Mouse (Mus musculus): ENCODE measurements around the gene Tspan12. TPM values are rescaled to one million over a fixed set of nuclear protein-coding genes. Genes with fewer than 3 reads are reported as not detected.
A peak's percentile ranks its signal among the peaks of the same experiment; 100 is the strongest.

Tspan12 gene
- total RNA-seq, 2 experiments from 2014 or later = 7.1 to 15.5 TPM

DNA sequence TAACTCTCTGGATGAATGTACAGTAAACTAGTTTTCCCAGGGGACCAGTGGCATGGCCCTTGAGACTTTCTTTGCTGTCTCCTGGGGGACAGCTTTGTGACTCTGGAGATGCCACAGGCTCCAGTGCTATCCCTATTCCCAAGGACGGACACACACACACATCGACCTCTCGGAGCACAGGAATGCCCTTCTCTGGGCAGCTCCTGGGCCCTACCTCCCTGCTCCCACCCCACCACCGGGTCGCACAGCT, 1.0 kb downstream of the Tspan12 start:
- H3K4me3 ChIP-seq = peak overlapping the region; percentile 88
- no peak; the same call in 1 of the 2 replicates for TF ChIP-seq CTCF (IDR thresholded peaks at IDR 0.05)
- peak overlapping the region; percentile 93 for H3K27ac ChIP-seq
- intact Hi-C loops (cut with DNase I) = loop anchor here (5.0 kb wide), 2 partner anchors 54 to 96 kb away; partner anchors contain the start of gene Ing3
- no peak for DNase-seq

DNA sequence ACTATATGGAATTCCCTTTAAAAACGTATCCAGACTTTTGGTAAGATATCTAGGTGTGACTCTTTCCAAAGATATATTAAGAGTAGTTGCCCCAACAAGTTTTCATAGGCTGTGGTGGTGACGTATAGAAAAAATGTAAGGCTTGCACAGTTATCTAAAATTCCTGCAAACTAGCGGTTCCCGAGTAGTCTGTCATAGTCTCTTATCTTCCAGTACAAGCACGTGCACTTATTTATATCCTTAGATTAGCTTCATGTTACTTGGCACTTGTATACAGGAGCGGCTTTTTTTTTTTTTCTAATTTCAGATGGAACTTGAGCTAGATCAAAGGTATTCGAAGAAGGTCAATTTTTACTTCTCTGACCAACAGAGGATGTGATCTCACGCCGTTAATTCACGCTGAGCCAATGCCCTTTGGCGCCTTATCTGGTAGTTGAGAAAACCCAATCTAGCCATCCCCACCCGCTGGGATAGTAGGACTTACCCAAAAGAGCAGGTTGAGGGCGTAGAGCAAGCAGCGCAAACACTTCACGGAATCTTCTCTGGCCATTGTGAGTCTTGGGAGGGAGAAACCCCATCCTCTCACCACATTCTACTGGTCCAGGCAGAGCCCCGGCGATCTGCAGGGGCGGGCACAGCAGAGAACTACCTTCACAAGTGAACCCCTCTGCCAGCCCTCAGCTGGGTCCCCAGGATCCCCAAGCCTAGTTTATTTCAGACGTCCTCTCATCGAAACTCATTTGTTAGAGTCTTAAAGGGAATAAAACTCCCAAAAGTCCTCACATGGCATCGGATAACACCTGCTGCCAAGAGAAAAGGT, 1.6 kb downstream of the Tspan12 start:
- intact Hi-C loops (cut with DNase I) = loop anchor here (5.0 kb wide), 2 partner anchors 53 to 97 kb away; partner anchors contain the start of gene Ing3
- H3K27ac ChIP-seq = peak overlapping the region; percentile 93
- H3K4me3 ChIP-seq = peak overlapping the region; percentile 88
- DNase-seq = no peak
- no peak for TF ChIP-seq CTCF (IDR thresholded peaks at IDR 0.05)

DNA sequence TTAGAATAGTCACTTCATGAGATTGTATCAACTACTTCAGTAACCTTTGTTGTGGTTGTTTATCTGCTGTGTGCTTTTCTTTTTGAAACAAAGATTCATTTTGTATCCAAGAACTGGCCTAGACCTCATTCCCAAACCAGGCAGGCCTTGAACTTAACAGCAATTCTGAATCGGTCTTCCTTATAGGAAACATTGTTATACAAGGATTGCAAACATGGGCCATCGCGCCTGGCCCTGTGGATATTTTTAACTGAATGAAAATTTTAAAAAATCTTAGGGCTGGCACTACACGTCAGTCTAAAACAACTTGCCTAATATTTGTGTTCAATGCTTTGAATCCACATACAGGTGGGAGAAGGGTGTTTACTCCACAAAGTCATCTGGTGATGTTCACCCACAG, 3.5 kb downstream of the Tspan12 start:
- intact Hi-C loops (cut with DNase I) = no loop called here
- DNase-seq = no peak
- Histone ChIP-seq H3K4me3 (no peak overlapping the region), H3K27ac (no peak overlapping the region)
- no peak for TF ChIP-seq CTCF (IDR thresholded peaks at IDR 0.05)

DNA sequence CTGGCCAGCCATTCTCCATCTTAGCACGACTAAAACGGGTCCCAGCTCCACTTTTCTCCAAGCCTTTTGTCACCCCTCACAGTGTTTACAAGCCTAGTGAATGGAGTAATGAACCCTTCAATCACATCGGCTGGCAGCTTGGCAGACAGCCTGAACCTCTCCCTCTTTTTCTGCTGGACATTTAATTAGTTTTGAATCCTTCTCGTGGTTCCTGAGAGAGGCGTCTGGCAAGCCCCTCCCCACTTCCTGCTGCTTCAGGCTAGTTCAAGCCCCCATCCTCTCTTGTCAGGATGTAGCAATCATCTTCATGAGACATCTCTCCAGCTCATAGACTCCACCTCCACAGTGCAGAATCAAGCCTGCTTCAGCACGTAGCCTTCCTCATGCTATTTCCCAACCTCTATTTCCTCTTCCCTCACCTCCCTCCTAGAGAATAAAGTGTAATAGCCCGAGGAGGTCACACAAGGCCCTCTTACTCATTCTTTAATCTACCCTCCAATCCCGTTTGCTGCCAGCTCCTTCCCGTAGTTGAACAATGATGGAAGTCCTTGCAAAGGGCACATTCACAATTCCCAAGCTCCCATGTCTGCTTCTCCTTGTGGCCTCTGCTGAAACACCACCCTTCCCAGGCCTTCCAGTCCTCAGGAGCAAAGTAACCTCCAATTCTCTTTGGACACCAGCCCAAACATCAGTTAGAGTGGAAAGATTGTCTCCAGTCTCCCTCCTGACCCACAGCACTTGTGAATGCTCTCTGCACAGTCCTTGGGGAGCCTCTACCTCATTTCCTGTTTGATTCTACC, 12.1 kb downstream of the Tspan12 start:
- H3K27ac ChIP-seq = peak overlapping the region; percentile 38
- no peak for TF ChIP-seq CTCF (IDR thresholded peaks at IDR 0.05)
- DNase-seq = no peak
- intact Hi-C loops (cut with DNase I) = no loop called here
- H3K4me3 ChIP-seq = no peak overlapping the region

DNA sequence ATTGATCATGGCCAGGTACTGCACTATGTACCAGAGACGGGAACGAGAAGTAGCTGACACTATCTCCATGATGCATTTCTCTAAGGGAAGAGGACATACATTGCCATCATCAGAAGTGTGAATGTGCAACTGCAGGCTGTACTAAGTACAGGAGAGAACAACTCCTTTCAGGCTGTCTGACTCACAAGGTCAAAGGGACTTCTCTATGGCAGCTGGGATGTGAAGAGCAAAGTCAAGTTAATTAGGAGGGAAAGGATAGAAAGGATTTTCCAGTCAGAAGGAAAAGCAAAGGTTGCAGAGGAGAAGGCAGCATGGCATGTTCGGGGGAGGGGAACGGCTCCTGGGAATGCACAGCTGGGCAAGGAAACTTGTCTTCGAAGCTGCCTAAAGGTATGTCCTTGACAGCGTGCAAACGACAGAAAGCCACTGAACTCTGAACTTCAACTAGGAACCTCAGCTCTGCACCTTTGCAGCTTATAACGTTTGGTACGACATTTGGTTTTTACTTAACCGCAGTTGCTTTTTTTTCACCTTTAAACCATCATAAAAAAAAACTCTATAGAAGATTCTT, 13.0 kb downstream of the Tspan12 start:
- no peak overlapping the region for H3K27ac ChIP-seq
- no peak for DNase-seq
- no peak overlapping the region for H3K4me3 ChIP-seq
- intact Hi-C loops (cut with DNase I) = no loop called here
- TF ChIP-seq CTCF (IDR thresholded peaks at IDR 0.05) = no peak

DNA sequence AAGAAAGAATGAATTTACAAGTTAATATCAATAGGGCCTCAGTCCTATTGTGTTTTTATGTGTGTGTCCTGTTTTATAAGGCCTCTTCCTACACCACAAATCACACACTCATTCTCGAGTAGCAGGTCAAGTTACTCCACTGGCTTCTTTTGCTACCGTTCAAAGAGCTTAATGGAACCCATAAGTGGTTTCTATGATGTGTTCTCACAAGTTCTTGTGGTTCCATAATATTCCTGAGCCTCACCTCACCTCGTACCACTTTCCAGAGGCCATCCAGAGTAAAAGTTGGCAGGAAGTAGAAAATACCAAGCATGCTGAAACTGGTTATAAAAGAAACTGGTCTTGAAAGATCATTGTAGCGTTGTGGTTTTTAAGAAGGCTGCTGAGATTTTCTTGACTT, 18.8 kb downstream of the Tspan12 start:
- DNase-seq = no peak
- no peak for TF ChIP-seq CTCF (IDR thresholded peaks at IDR 0.05)
- intact Hi-C loops (cut with DNase I) = no loop called here
- no peak overlapping the region for H3K4me3 ChIP-seq
- H3K27ac ChIP-seq = no peak overlapping the region

DNA sequence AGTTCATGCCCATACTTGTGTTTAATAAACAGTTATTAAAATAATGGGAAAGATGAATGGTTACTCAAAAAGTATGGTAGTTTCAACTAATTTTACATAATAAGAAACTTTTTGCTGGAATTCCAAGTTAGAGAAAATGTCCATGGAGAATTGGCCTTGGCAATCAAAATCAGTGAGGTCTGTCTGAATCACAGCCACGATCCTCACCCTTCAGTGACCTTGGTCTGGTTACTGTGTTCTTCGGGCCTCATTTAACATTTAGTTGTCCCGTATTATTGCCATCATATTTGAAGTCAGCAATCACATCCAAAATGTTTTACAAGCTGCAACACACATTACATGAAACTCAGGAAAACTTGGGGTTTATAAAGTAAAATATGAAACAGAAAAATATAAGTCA, 20.4 kb downstream of the Tspan12 start:
- no peak for TF ChIP-seq CTCF (IDR thresholded peaks at IDR 0.05)
- DNase-seq = no peak
- intact Hi-C loops (cut with DNase I) = no loop called here
- 0 out of 2 replicates have a peak overlapping the region, but pooled peaks have one; percentile 12 for H3K27ac ChIP-seq
- H3K4me3 ChIP-seq = no peak overlapping the region

DNA sequence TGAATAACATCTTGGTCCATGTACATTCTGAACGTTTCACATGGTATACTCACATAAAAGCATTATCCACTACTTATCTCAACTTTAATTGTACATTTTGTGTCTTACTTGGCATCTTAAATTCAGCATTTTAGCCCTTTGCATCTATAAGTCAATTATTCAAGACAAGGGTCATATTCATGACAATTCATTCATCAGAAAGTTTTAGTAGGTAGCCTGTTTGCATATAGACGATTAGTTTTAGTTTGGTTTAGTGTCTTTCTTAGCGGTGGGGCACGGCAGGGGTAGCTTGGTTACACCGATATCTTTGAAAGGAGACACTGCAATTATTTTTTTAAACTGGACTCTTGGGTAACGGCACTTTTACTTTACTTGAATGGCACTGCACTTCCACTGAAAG, 21.4 kb downstream of the Tspan12 start:
- intact Hi-C loops (cut with DNase I) = no loop called here
- TF ChIP-seq CTCF (IDR thresholded peaks at IDR 0.05) = no peak
- Histone ChIP-seq H3K27ac (no peak overlapping the region), H3K4me3 (no peak overlapping the region)
- no peak for DNase-seq

DNA sequence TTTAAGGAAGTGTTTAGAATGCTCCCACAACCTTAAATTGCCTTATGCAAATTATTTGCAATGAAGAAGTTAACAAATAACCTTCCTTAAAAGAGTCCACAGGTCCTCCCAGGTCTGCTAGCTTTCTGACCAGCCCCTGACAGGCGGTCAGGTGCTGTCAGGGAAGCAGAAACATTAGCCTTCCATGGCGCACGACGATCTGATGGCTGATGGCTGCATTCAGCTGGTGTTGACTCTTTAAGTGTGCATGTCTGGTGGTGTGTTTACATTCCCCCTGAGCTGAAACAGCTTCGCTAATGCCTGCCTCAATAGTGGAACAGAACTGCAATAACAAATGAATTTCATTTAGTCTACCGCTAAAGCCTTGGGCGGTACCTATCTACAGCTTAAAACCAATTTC, 22.4 kb downstream of the Tspan12 start:
- no peak overlapping the region for H3K4me3 ChIP-seq
- TF ChIP-seq CTCF (IDR thresholded peaks at IDR 0.05) = no peak
- intact Hi-C loops (cut with DNase I) = no loop called here
- DNase-seq = no peak
- no peak overlapping the region for H3K27ac ChIP-seq

DNA sequence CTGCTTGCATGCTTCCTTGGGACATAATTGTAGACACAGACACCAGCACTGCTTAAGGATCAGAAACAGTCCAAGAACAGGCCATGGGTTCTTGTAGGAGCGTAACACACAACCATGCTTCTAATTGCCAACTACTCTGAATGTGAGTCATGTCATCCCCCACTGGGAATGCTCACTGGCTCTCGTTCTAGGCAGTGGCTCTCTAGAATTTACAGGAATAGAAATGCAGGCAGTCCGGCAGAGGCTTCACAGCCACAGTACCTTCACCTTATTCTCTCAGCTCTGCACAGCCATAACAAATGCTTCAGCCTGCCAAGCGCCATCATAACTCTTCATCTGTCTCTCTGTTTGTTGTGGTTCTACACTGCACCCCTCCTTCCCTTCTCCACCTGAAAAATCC, 23.9 kb downstream of the Tspan12 start:
- Histone ChIP-seq H3K4me3 (no peak overlapping the region), H3K27ac (no peak overlapping the region)
- DNase-seq = peak; percentile 39
- TF ChIP-seq CTCF (IDR thresholded peaks at IDR 0.05) = no peak
- intact Hi-C loops (cut with DNase I) = no loop called here

DNA sequence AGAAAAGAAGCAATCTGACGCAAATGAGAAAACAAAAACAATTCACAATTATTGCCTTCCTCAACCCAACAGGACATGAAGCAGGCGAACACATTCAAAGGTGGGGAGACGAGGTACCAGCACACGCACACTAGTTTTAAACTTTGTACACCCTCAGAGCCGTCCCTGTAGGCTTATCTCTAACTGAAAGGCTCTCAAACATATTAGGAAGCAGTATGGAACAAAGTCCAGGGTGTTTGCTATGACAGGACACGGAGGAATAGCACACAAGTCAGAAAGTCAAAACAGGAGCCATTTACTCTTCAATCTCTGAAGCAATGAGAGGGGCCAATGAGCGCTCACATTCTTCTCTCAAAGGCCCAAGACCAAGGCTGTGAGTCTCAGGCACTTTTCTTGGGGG, 24.3 kb downstream of the Tspan12 start:
- no peak for TF ChIP-seq CTCF (IDR thresholded peaks at IDR 0.05)
- H3K27ac ChIP-seq = no peak overlapping the region
- intact Hi-C loops (cut with DNase I) = no loop called here
- DNase-seq = no peak
- no peak overlapping the region for H3K4me3 ChIP-seq

DNA sequence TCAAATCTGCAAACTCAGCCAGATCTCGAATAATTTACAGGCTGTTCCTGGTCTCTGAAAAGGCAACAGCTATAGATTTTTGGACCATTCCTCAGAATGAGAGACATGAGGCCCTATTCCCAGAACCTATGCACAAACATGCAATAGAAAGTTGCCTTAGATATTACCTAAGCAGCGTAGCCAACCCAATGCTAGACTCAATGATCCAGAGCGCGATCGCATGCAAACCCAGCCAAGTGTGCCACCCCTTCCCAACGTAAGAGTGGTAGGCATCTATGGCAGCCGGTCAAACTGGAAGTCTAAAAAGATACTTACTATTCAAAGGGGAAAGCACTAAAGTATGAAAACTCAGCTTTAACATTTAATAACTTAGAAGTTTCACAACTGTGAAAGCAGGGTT, 28.6 kb downstream of the Tspan12 start:
- no peak overlapping the region for H3K27ac ChIP-seq
- no peak for DNase-seq
- TF ChIP-seq CTCF (IDR thresholded peaks at IDR 0.05) = no peak
- H3K4me3 ChIP-seq = no peak overlapping the region; the same call in 1 of the 2 replicates
- intact Hi-C loops (cut with DNase I) = no loop called here

DNA sequence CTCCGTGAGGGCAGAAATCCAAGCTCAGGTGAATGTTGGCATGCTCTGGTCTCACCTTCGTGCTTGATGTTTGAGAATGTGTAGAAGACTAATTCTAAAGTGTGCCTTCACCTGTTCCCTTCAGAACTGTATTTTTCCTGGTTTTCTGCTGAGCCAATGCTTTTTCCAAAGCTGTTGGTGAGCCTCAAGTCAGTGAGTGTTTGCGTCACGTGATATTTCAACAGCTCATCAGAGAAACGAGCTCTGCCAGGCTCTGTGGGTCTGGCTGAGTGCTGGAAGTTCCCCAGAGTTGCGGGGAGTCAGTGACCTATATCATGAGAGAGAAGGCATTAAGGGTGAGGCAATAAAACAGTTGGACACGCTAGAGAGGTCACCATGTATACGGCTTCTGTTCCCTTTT, 29.0 kb downstream of the Tspan12 start:
- no peak for TF ChIP-seq CTCF (IDR thresholded peaks at IDR 0.05)
- intact Hi-C loops (cut with DNase I) = no loop called here
- no peak for DNase-seq
- no peak overlapping the region for H3K27ac ChIP-seq
- peak overlapping the region; percentile 1; the same call in 1 of the 2 replicates for H3K4me3 ChIP-seq
